Mouse (Mus musculus): Measurements from ENCODE around the gene 4930507D05Rik. TPM values are rescaled to one million over a fixed set of nuclear protein-coding genes. Genes with fewer than 3 reads are reported as not detected.
"Not testable (repeated sequence)": the region's sequence is repeated elsewhere in the genome, so short reads cannot be mapped to it uniquely, and the experiment has no call there.

The 4930507D05Rik gene
- total RNA-seq, 2 experiments from 2014 or later: 0.27 to 0.45 TPM

GRCm38 (mm10) chr10:62474944-62475343 is 25.7 kb downstream of the 4930507D05Rik start:
- no peak for DNase-seq
- intact Hi-C loops (cut with DNase I): no loop called here

GRCm38 (mm10) chr10:62476980-62477379 is 27.7 kb downstream of the 4930507D05Rik start:
- DNase-seq: no peak
- intact Hi-C loops (cut with DNase I): no loop called here

GRCm38 (mm10) chr10:62481108-62481852 is 32.0 kb downstream of the 4930507D05Rik start:
- no peak for DNase-seq
- intact Hi-C loops (cut with DNase I): no loop called here

DNA sequence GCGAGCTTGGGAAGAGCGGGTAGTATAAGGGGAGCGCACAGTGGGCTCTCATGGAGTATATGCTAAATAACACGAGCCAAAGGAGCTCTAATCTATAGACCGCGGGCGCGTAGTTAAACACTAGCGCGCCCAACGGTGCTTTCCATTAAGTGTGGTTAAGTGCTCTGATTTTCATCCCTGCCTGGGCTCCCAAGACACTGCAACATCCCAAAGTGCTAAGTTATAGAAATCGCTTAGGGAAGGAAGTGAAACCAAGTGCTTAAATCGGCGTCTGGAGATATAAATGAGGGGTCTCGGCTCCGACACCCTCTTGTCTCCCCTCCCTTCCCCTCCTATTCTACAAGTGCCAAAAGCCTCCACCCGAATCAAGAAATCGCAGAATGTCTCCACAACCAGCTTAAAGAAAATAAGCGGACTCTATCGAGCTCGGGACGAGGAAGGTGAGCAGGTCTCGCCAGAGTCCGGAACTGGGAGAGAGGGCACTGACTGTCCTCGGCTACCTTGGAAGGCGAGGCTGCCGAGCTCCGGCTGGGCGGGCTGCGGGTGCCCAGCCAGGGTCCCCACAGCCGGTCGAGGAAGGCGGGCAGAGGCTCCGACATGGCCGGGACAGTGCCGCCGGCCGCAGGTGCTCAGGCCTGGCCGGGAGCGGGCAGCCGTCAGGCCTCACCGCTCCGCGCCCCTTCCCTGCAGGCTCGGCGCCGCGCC is 36.7 kb downstream of the 4930507D05Rik start:
- intact Hi-C loops (cut with DNase I): loop anchor here (5.0 kb wide), 2 partner anchors 39 to 166 kb away; partner anchors contain the start of genes 4930507D05Rik, Ddx50 and Supv3l1
- DNase-seq: no peak

DNA sequence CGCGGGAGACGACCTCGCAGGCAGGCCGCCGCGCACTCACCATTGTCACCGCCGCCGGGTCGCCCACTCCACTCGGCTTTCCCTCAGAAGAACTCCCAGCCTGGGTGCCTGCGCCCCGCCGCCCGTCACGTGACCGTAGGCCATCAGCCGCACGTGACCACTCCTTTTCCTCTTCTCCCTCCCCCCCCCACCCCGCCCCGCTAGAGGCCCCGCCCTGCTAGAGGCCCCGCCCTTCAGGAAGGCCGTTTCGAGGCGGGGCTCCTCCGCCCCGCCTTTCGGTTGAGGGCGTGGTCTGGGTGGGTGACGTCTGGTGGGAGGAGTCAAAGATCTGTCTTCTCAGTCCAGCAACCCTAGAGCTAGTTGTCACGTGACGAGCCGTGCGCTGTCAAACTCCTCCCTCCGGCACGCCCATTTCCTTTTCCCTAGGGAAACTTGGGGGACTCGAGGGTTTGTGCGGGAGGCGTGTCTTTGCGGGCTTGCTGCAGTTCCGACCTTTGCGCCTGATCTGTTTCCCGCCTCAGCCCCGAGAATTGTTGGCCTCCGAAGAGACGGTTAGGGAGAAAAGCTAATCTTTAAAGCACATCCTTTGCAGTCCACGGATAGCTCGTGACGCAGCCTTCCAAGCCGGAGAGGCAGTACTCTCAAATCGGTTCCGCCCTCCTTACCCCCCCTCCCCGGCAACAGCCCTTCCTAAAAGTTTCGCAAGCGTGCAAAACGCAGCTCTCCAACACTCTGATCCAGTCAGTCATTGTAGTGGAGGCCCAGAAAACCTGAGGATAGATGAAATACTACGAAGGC is 37.5 kb downstream of the 4930507D05Rik start, which contains the start of gene Vps26a:
TSS of gene Vps26a (minus strand) at position 188 of the 798 bp plus-strand sequence.
- DNase-seq: peak; percentile 99 to 100
- intact Hi-C loops (cut with DNase I): loop anchor here (5.0 kb wide), 2 partner anchors 40 to 165 kb away; partner anchors contain the start of genes 4930507D05Rik, Ddx50 and Supv3l1

DNA sequence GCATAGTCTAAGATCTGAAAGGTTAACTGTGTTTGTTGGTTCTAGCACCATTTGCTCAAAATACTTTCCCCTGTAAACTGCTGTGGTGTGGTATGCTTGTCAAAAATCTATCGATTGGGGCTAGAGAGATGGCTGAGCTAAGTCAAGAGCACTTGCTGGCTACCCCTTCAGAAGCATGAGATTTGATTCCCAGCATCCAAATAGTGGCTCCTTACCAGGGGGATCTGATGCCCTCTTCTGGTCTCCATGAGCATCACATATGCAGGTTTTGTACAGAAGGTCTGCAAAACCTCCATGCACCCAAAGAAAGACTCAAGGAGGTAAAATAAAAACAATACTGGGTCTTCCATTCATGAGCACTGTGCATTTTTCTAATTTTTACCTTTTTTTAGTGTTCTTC is 39.0 kb downstream of the 4930507D05Rik start:
- intact Hi-C loops (cut with DNase I): loop anchor here (5.0 kb wide), 2 partner anchors 41 to 164 kb away; partner anchors contain the start of genes 4930507D05Rik, Ddx50 and Supv3l1
- peak; percentile 66 to 75 for DNase-seq

DNA sequence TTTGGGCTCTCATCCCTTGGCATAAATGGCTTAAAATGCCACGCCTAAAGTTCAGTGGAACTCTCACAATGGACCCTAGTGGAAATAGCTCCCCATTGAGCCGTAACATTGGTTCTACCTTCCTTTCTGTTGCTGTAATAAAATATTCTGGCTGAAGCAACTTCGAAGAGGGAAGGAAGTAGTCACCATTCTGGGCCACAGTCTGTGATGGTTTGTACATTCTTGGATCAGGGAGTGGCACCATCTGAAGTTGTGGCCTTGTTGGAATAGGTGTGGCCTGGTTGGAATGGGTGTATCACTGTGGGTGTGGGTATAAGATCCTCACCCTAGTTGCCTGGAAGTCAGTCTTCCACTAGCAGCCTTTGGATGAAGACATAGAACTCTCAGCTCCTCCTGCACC is 42.4 kb downstream of the 4930507D05Rik start:
- DNase-seq; intact Hi-C loops (cut with DNase I): not testable (repeated sequence)

DNA sequence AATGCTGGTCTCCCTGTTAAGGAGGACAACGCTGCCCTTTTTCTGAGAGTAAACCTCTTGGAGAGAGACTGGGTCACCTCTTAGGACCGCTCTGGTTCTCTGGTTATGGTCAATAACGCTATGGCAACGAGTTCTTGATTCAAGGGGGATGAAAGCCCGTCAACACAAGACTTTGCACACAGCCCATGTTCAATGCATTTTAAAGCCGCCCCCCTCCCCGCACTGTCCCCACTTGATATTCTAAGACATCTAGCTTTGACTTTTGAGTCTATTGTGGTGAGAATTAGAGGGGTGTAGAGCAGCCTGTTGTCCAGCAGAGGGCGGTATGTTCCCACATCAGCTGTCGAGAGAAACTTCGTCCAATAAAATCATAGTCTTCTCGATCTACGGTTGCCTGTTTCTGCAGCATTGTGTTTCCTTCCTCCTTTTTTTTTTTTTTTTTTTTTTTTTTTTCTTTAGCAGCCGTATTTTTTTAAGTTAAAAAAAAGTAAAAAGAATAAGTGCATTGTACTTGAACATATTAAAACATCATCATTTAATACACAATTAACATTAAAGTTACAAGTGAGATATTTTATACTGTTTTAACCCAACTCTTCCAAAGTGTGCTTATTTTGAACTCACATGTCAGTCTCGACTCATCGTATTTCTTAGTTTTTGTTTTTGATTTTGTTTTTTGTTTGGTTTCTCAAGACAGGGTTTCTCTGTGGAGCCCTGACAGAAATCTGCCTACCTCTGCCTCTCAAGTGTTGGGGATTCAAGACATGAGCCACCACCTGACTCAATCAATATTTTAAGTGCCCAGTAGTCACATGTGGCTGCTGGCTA is 51.0 kb downstream of the 4930507D05Rik start:
- DNase-seq: peak; percentile 81 to 86
- intact Hi-C loops (cut with DNase I): loop anchor here (1.0 kb wide), 1 partner anchor 49 kb away; no protein-coding TSS in a partner anchor

Other genes starting within 250 kb of the 4930507D05Rik start
- gene Tspan15, start 218.2 kb upstream of the 4930507D05Rik start, total RNA-seq (2021): 10 to 100 TPM; 12.4 to 13.7 TPM
- not detected for gene Tacr2, start 197.1 kb upstream of the 4930507D05Rik start, total RNA-seq (2021)
- 100 to 1,000 TPM; 167 to 178 TPM for gene Hk1, start 69.6 kb upstream of the 4930507D05Rik start, total RNA-seq (2021)
- not detected for gene Hkdc1, start 27.0 kb upstream of the 4930507D05Rik start, total RNA-seq (2021)
- gene Supv3l1, start 249 bp downstream of the 4930507D05Rik start, total RNA-seq (2021): 10 to 100 TPM; 35.6 to 39.2 TPM
- gene Vps26a, start 37.3 kb downstream of the 4930507D05Rik start, total RNA-seq (2021): 10 to 100 TPM; 50.5 to 53.9 TPM
- gene Srgn, start 78.0 kb downstream of the 4930507D05Rik start, total RNA-seq (2021): 10 to 100 TPM; 31.1 to 33.4 TPM
- gene Kif1bp, start 129.0 kb downstream of the 4930507D05Rik start, total RNA-seq (2021): 10 to 100 TPM; 36.0 to 36.5 TPM
- 10 to 100 TPM; 36.6 to 38.2 TPM for gene Ddx21, start 152.8 kb downstream of the 4930507D05Rik start, total RNA-seq (2021)
- gene Ddx50, start 201.7 kb downstream of the 4930507D05Rik start, total RNA-seq (2021): 10 to 100 TPM; 78.8 to 80.0 TPM

Measured in heart, postnatal 10 days (tissue).